Mouse (Mus musculus) CH12.LX (cell line): Measurements from ENCODE around the gene Gcdh.

Experiments used
- CHD1 ChIP-seq: IDR thresholded peaks from 2 replicates; pipeline ENCODE4 v1.6.1; 2012; ENCODE audit warnings: low read depth, low read length, improper control_type of control experiment, inconsistent platforms
- CHD2 ChIP-seq: IDR thresholded peaks from 2 replicates; pipeline ENCODE4 v1.6.1; 2011; ENCODE audit warnings: low read length, improper control_type of control experiment
- CTCF ChIP-seq, 2 experiments: IDR thresholded peaks in 1 of 2; conservative IDR thresholded peaks in 1 of 2; 2 replicates each; pipeline ENCODE4 v1.5.1; 2011 to 2012; ENCODE audit warnings: low read depth in 2 of 2, low read length in 2 of 2, improper control_type of control experiment in 1 of 2, inconsistent platforms in 1 of 2, mild to moderate bottlenecking in 1 of 2, moderate library complexity in 1 of 2
- EP300 ChIP-seq: IDR thresholded peaks from 2 replicates; pipeline ENCODE4 v1.6.1; 2011; ENCODE audit warnings: low read length, improper control_type of control experiment
- JUN ChIP-seq: IDR thresholded peaks from 2 replicates; pipeline ENCODE4 v1.6.1; 2011; ENCODE audit warnings: low read depth, mild to moderate bottlenecking, low read length, improper control_type of control experiment, moderate library complexity; ENCODE audit not compliant: insufficient read depth
- MYC ChIP-seq: IDR thresholded peaks from 2 replicates; pipeline ENCODE4 v1.6.1; 2011; ENCODE audit warnings: low read depth, mild to moderate bottlenecking, improper control_type of control experiment, low read length
- NELFE ChIP-seq: IDR thresholded peaks from 2 replicates; pipeline ENCODE4 v1.6.1; 2011; ENCODE audit warnings: low read depth, low read length, improper control_type of control experiment
- NRF1 ChIP-seq: IDR thresholded peaks from 2 replicates; pipeline ENCODE4 v1.6.1; 2014; ENCODE audit warnings: low read depth, mild to moderate bottlenecking, inconsistent platforms, low read length, improper control_type of control experiment, moderate library complexity
- PAX5 ChIP-seq: IDR thresholded peaks from 2 replicates; pipeline ENCODE4 v1.6.1; 2012; ENCODE audit warnings: low read length, inconsistent platforms, mixed read lengths
- POLR2A ChIP-seq: IDR thresholded peaks from 2 replicates; pipeline ENCODE4 v1.6.1; 2011; ENCODE audit warnings: low read depth, mild to moderate bottlenecking, improper control_type of control experiment, low read length
- UBTF ChIP-seq: IDR thresholded peaks from 2 replicates; pipeline ENCODE4 v1.6.1; 2012; ENCODE audit warnings: low read depth, mild to moderate bottlenecking, inconsistent platforms, low read length, improper control_type of control experiment, moderate library complexity
- USF1 ChIP-seq: IDR thresholded peaks from 2 replicates; pipeline ENCODE4 v1.6.1; 2014; ENCODE audit warnings: low read depth, mild to moderate bottlenecking, inconsistent platforms, low read length, improper control_type of control experiment
- ZKSCAN1 ChIP-seq: IDR thresholded peaks from 2 replicates; pipeline ENCODE4 v1.6.1; 2012; ENCODE audit warnings: low read depth, inconsistent platforms, low read length, improper control_type of control experiment, borderline replicate concordance

DNA sequence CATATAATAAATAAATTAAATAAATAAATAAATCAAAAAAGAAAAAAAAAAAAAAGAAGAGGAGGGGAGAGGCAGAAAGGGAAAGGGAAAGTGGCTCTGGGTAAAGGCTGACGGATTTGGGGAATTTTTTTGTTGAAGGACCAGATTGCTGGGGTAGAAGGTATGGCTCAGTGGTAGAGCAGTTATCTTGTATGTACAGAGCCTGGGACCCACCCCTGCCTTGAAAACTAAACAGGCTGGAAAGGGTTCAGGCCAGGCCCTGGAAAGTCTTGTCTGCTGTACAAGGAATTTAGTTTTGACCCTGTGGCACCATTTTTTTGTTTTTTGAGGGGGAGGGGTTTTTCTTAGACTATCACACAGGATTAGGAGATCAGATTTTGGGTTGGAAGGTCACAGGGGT, 14.8 kb downstream of the Gcdh start:
- TF ChIP-seq UBTF (no peak), POLR2A (no peak), CTCF (conservative IDR thresholded peaks at IDR 0.05 in 1 of 2, IDR thresholded peaks at IDR 0.05 in 1 of 2; ENCODE audit: low read depth in 2 of 2, low read length in 2 of 2) (no peak), NRF1 (no peak), JUN (no peak), CHD1 (no peak), EP300 (no peak), MYC (no peak), NELFE (no peak), USF1 (no peak), PAX5 (no peak), ZKSCAN1 (no peak), CHD2 (no peak)
